Mouse (Mus musculus): ENCODE results near the gene Klhl32.

DNA sequence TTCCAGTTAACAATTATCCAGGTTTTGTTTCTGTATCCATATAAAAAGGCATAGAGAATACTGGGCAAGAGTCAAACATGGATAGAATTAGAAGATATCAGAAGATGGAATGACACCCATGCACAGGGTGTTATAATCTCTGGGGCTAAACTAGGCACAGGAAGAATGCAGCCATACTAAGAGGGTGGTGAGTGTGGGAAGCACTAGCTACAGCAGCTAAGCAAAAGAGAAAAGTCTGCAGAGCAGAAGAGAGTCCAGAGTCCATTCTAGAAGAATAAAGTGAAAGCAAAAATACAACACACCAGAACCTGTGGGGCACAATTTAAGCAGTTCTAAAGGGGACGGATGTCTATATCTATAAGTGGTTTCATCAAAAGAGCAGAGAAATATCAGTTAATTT is 61.6 kb downstream of the Klhl32 start:
- TF ChIP-seq CTCF (IDR thresholded peaks at IDR 0.05 in 2 of 3, conservative IDR thresholded peaks at IDR 0.05 in 1 of 3; ENCODE audit: control insufficient read depth in 1 of 3, insufficient read depth in 1 of 3, low read depth in 2 of 3, low read length in 3 of 3, poor library complexity in 1 of 3, severe bottlenecking in 1 of 3), result no peak
- TF ChIP-seq POLR2A (IDR thresholded peaks at IDR 0.05; ENCODE audit: control insufficient read depth in 1 of 2, insufficient read depth in 1 of 2, low read depth in 1 of 2, low read length in 2 of 2, poor library complexity in 1 of 2), result no peak
- TF ChIP-seq NRF1 (IDR thresholded peaks at IDR 0.05; ENCODE audit: insufficient read depth, low read depth, low read length, poor library complexity, severe bottlenecking), result no peak
- no peak for TF ChIP-seq BHLHE40 (IDR thresholded peaks at IDR 0.05; ENCODE audit: borderline replicate concordance, low read depth, low read length)
- no peak for TF ChIP-seq SMC3 (IDR thresholded peaks at IDR 0.05; ENCODE audit: low read depth, low read length)
- no peak for TF ChIP-seq GATA1 (IDR thresholded peaks at IDR 0.05; ENCODE audit: low read depth, low read length)
- no peak for TF ChIP-seq USF2 (IDR thresholded peaks at IDR 0.05; ENCODE audit: borderline replicate concordance in 1 of 2, insufficient read depth in 1 of 2, low read depth in 1 of 2, low read length in 2 of 2)
- no peak for TF ChIP-seq ELF1 (IDR thresholded peaks at IDR 0.05; ENCODE audit: low read depth, low read length)
- no peak for TF ChIP-seq USF1 (IDR thresholded peaks at IDR 0.05; ENCODE audit: low read depth, low read length)
- no peak for TF ChIP-seq KAT2A (conservative IDR thresholded peaks at IDR 0.05; ENCODE audit: low read depth, low read length)
